ENCODE assay signal across 8 mouse cellular contexts in the genomic region with DNA sequence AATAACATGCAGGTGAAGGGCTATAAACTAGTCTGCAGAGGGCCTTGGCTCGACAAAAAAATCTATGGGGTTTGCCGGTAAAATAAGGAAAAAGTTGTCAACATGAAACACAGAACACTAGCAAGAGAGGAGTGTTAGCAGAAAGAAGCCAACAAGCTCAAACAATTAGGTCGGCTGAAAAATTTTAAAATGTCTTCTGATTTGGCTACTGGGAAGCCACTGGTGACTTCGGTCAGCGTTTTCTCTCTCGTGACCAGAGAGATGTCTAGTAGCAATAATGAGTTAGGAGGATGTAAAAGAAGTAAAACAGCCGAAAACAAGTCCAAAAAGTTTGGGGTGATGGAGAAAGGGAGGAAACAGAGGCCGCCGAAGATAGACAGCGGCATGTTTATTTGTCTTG. TPM values are rescaled to one million over a fixed set of nuclear protein-coding genes. Genes with fewer than 3 reads are reported as not detected.
DNase-seq lines count a peak whose midpoint lies in the region; ATAC-seq lines count a peak whose summit lies in the region.

No protein-coding gene starts in this region.

- peak overlapping the region; percentile 73 for H3K4me3 ChIP-seq in neural tube, embryonic 11.5 days (ENCODE audit: low read depth, low read length)
- H3K4me3 ChIP-seq in limb, embryonic 13.5 days = peak overlapping the region; percentile 86
- H3K4me3 ChIP-seq in stomach, embryonic 14.5 days (ENCODE audit: low read depth, low read length) = peak overlapping the region; percentile 86

- H3K27me3 ChIP-seq in neural tube, embryonic 11.5 days (ENCODE audit: control insufficient read depth, insufficient read depth, low read length) = no peaks in the 10 kb centered on the region
- H3K27me3 ChIP-seq in limb, embryonic 13.5 days = no peaks in the 10 kb centered on the region
- no peaks in the 10 kb centered on the region for H3K27me3 ChIP-seq in stomach, embryonic 14.5 days (ENCODE audit: control insufficient read depth, insufficient read depth, low read length)

- peak; percentile 7 for DNase-seq in embryo, embryonic 10.5 days (ENCODE audit: low spot score)
- DNase-seq in embryo, embryonic 11 days = no peak
- no peak for DNase-seq in neural tube, embryonic 11.5 days (ENCODE audit: low spot score)
- DNase-seq in neural tube, embryonic 10.5 days (ENCODE audit: extremely low spot score, low spot score) = no peak
- no peak for DNase-seq in thymus, postnatal 4 days
- DNase-seq in ovary, postnatal 14 days (ENCODE audit: low spot score) = no peak

- no peak overlapping the region for H3K27ac ChIP-seq in neural tube, embryonic 11.5 days (ENCODE audit: low read depth, low read length)
- no peak overlapping the region for H3K27ac ChIP-seq in limb, embryonic 13.5 days
- peak overlapping the region; percentile 49; the same call in 1 of the 2 replicates for H3K27ac ChIP-seq in stomach, embryonic 14.5 days (ENCODE audit: low read length)

- no peak for ATAC-seq in neural tube, embryonic 11.5 days (ENCODE audit: insufficient read depth, low FRiP score, low TSS enrichment)
- ATAC-seq in limb, embryonic 13.5 days (ENCODE audit: low FRiP score, low read depth) = no peak
- ATAC-seq in stomach, embryonic 14.5 days (ENCODE audit: insufficient number of reproducible peaks, insufficient read depth, low FRiP score, low read depth) = no peak

- H3K9me3 ChIP-seq in neural tube, embryonic 11.5 days (ENCODE audit: control insufficient read depth, low read length) = no peaks in the 10 kb centered on the region
- H3K9me3 ChIP-seq in limb, embryonic 13.5 days = no peaks in the 10 kb centered on the region; the same call in 1 of the 2 replicates
- H3K9me3 ChIP-seq in stomach, embryonic 14.5 days (ENCODE audit: control insufficient read depth, low read depth, low read length) = no peaks in the 10 kb centered on the region

- peaks cover 7% of the 10 kb centered on the region for H3K4me1 ChIP-seq in neural tube, embryonic 11.5 days (ENCODE audit: control insufficient read depth, insufficient read depth, low read length)
- H3K4me1 ChIP-seq in limb, embryonic 13.5 days = peaks cover 41% of the 10 kb centered on the region
- peaks cover 15% of the 10 kb centered on the region; the same call in 1 of the 2 replicates for H3K4me1 ChIP-seq in stomach, embryonic 14.5 days (ENCODE audit: control insufficient read depth, insufficient read depth, low read length)

- WGBS in neural tube, embryonic 11.5 days = 2% methylated on average over 10 of the region's 10 CpGs
- 1% methylated on average over 10 of the region's 10 CpGs for WGBS in limb, embryonic 13.5 days
- under 1% methylated on average over 10 of the region's 10 CpGs for WGBS in stomach, embryonic 14.5 days

- H3K36me3 ChIP-seq in neural tube, embryonic 11.5 days (ENCODE audit: control insufficient read depth, insufficient read depth, low read length) = peaks cover 2% of the 10 kb centered on the region; the same call in 1 of the 2 replicates
- peaks cover 10% of the 10 kb centered on the region; the same call in 1 of the 2 replicates for H3K36me3 ChIP-seq in limb, embryonic 13.5 days
- H3K36me3 ChIP-seq in stomach, embryonic 14.5 days (ENCODE audit: control insufficient read depth, insufficient read depth, low read length) = no peaks in the 10 kb centered on the region

- peak overlapping the region; percentile 75 for H3K9ac ChIP-seq in neural tube, embryonic 11.5 days (ENCODE audit: low read length)
- peak overlapping the region; percentile 87 for H3K9ac ChIP-seq in limb, embryonic 13.5 days
- peak overlapping the region; percentile 76 for H3K9ac ChIP-seq in stomach, embryonic 14.5 days (replicated peaks; ENCODE audit: low read depth, low read length)

- peak overlapping the region; percentile 73 for H3K4me2 ChIP-seq in neural tube, embryonic 11.5 days (ENCODE audit: low read depth)
- peak overlapping the region; percentile 83 for H3K4me2 ChIP-seq in limb, embryonic 13.5 days (replicated peaks)
- peak overlapping the region; percentile 83 for H3K4me2 ChIP-seq in stomach, embryonic 14.5 days (replicated peaks; ENCODE audit: low read depth, low read length)

RNA-seq across cellular contexts. Expression of gene Rpa1, which starts 0.5 kb away (rescaled TPM):
- 117 and 123 TPM in 2 replicates for polyA plus RNA-seq in neural tube, embryonic 11.5 days (2014; fragmentation: Nextera tagmentation; extraction: Ambion mirVana)
- polyA plus RNA-seq in limb, embryonic 13.5 days (2015; fragmentation: Nextera tagmentation; extraction: Ambion mirVana) = 119 and 130 TPM in 2 replicates
- 111 and 121 TPM in 2 replicates for polyA plus RNA-seq in stomach, embryonic 14.5 days (2014; fragmentation: Nextera tagmentation; extraction: Ambion mirVana)

RNA-seq across cellular contexts. Expression of gene Smyd4, which starts 0.6 kb away (rescaled TPM):
- polyA plus RNA-seq in neural tube, embryonic 11.5 days (2014; fragmentation: Nextera tagmentation; extraction: Ambion mirVana) = 13.4 and 15.9 TPM in 2 replicates
- polyA plus RNA-seq in limb, embryonic 13.5 days (2015; fragmentation: Nextera tagmentation; extraction: Ambion mirVana) = 16.9 and 20.1 TPM in 2 replicates
- polyA plus RNA-seq in stomach, embryonic 14.5 days (2014; fragmentation: Nextera tagmentation; extraction: Ambion mirVana) = 12.6 and 14.2 TPM in 2 replicates
